Mouse (Mus musculus) fibroblast of lung, adult 2 months (primary cell): ENCODE measurements around the gene Sugct.

ENCODE experiments used
- DNase-seq: peaks from one replicate; pipeline ENCODE4 v3.0.0-alpha.2; 2011; ENCODE audit warnings: low read depth

Sugct gene

GRCm38 (mm10) chr13:17694911-17695699 lies at the start of gene Sugct, which contains the start of gene Mplkip:
Gene Sugct (minus strand): TSS chr13:17695553.
Gene Mplkip (plus strand): TSS chr13:17695192.
- DNase-seq: peak; percentile 99

DNA sequence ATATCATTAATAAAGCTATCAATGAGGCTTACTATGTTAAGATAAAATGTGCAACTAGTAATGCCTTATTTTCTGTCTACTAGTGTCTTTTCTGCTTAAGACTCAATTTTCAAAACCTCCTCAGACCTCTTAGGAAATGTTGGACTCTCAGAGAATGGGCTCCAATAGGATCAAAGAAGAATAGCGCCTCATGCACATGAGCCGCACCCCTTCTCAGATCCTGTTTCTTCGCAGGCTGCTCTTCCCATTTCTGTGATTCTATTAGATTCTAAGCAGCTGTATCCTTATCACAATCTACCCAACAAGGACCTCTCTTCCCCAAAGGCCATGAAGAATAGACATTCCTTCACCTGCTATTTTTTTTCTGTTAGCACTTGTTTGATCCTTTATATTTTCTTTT lies 33.4 kb upstream of the Sugct start:
- no peak for DNase-seq

GRCm38 (mm10) chr13:17727922-17728321 lies 32.6 kb upstream of the Sugct start:
- no peak for DNase-seq

DNA sequence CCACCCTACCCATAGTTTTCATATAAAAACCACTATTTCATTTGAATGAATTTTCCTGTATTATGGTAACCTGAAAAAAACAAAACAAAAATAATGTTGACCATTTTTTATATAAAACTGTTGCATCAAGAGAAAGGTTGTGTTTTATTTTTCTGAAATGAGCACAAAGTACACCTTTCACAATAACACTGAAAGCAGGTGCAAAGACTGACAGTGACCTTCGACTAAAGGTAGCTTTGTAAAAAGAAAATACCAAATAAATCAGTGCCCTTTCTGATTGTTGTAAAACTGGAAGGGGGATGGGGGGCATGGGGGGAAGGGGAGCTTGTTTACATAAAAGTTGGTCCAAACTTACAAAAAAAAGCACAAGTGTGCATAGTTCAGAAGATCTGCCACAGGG lies 22.0 kb upstream of the Sugct start:
- no peak for DNase-seq

DNA sequence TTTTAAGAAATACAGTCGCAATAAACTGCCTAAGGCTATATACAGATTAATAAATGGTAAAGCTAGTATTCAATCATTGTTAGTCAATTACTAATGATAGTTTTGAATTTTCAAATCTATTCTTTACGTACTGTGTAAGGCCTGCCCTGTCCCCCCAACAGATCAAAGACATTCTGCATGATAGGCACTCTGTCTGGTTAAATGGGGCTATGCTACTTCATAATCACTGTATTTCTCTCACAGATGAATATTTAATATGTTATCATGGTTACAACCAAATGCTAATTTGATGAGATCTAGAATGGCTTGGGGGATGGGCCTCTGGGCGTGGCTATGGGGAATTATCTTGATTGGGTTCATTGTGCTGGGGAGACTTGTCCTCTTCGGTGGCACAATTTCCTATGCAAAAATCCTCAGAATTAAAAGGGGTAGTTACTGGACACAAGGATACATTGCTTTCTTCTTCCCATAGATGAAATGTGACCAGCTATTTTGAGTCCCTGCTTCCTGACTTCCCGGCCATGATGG lies 13.5 kb upstream of the Sugct start:
- DNase-seq: no peak

GRCm38 (mm10) chr13:17705188-17705826 lies 10.0 kb upstream of the Sugct start:
- no peak for DNase-seq

GRCm38 (mm10) chr13:17702311-17702710 lies 7.0 kb upstream of the Sugct start:
- no peak for DNase-seq

GRCm38 (mm10) chr13:17701322-17701721 lies 6.0 kb upstream of the Sugct start:
- no peak for DNase-seq

- DNase-seq: no peak
These were observed 4.8 kb upstream of the Sugct start for GRCm38 (mm10) chr13:17700090-17700715.

GRCm38 (mm10) chr13:17695898-17696580 lies 686 bp upstream of the Sugct start:
- no peak for DNase-seq

- no peak for DNase-seq
These were observed 939 bp downstream of the Sugct start for GRCm38 (mm10) chr13:17694414-17694813.

GRCm38 (mm10) chr13:17693816-17694215 lies 1.5 kb downstream of the Sugct start:
- DNase-seq: no peak

DNA sequence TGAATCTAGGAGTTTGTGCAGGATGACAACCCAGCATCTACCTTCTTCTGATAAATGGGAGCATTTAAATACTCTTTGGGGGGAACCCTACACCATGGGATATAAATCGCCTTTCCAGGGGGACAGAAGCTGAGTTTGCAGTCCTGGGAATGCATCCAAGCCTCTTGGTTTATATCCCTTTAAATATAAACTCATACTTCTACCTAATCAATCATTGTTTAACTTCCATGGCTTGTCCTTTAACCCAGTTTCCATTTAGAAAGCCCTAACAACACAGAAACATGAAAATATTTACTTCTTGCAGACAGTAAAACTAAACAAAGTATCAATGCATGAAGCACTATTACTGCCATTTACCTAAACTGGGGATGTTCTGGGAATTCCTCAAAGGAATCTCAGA lies 3.9 kb downstream of the Sugct start:
- DNase-seq: no peak

DNA sequence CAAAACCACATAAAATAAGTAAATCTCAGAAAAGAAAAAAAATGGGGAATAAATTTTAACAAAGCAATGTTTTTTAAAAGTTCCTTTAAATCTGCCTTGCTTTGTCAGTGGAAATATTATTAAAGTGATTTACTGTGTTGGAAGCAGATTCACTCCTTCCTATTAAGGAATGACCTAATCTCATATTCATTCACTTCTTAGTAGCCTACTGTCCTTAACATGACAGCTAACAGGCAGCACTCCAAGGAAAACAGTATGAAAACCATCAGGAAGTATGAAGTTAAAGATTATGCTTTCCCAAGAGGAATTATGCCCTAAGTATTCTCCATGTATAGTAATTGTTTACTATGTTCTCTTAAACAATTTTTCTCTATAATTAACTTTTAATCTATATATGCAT lies 4.7 kb downstream of the Sugct start:
- no peak for DNase-seq

DNA sequence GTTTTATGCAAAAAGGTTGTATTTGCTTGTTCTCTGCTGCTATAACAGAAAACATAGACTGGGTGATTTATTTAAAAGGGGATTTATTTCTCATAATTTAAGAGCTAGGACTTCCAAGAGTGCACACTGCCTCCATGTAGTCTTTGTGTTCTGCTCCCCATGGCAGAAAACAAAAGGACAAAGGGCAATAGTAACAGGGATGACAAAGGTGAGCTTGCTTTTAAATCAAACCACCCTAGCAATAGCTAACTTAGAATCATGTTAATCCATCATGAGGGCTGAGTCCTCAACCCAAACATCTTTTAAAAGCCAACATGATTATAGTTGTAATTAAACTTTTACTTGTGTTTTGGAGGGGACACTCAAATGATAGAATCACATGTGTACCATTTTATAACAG lies 5.9 kb downstream of the Sugct start:
- DNase-seq: no peak

DNA sequence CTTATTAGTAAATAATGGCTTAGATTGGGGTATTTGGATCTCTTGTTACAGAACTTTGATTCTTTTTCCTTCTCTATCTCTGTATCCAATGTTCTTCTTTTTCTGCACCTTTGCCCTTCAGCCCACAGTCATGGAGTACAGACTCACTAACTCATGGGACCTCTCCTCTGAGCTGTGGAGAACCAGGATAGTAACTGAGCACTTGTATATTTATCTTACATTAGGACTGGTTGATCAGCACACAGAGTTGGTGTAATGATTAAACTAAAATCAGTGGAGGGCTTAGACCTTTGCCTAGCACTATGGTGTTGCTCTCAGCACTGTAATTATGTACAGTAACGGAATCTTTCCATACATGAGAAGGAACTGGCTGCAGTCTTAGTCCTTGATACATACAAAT lies 24.2 kb downstream of the Sugct start:
- no peak for DNase-seq

GRCm38 (mm10) chr13:17667380-17667779 lies 28.0 kb downstream of the Sugct start:
- no peak for DNase-seq

DNA sequence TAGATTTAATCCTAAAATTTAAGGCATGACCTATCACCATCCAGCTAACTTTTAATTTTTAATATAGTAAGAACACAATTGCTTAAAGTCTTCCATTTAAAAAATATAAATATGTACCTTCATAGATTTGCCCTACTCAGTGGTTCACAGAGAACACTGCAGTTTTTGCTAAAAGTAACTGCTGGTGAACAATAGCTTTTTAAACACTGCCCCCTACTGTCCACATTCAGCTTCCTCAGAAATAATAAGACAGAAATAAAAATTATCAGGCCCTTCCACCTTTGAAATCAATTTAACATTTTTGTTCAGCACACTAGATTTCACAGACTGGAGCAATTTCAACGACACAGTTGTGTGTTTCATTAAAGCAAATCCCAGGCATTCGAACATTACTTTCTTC lies 53.1 kb downstream of the Sugct start:
- peak; percentile 23 for DNase-seq

- no peak for DNase-seq
These were observed 57.3 kb downstream of the Sugct start for GRCm38 (mm10) chr13:17638008-17638407.

- DNase-seq: no peak
These were observed 68.2 kb downstream of the Sugct start for GRCm38 (mm10) chr13:17627108-17627507.

GRCm38 (mm10) chr13:17624976-17625375 lies 70.4 kb downstream of the Sugct start:
- no peak for DNase-seq

GRCm38 (mm10) chr13:17606217-17606616 lies 89.1 kb downstream of the Sugct start:
- peak; percentile 54 for DNase-seq
